Mouse (Mus musculus) embryonic facial prominence, embryonic 11.5 days (tissue): ENCODE results near the gene Gigyf1. TPM values are rescaled to one million over a fixed set of nuclear protein-coding genes. Genes with fewer than 3 reads are reported as not detected.
A peak's percentile ranks its signal among the peaks of the same experiment; 100 is the strongest.

Experiments
- ATAC-seq: fragments of 200-750 bp; cut with Nextera tagmentation; replicated peaks from 2 replicates; pipeline ENCODE4 v1.8.0; 2017; ENCODE audit warnings: low read depth; ENCODE audit not compliant: insufficient number of reproducible peaks, low FRiP score, low TSS enrichment
- DNase-seq: peaks from one replicate; pipeline ENCODE4 v3.0.0-alpha.2; 2015; ENCODE audit warnings: low spot score
- H3K27ac ChIP-seq: fragments of 300-500 bp; sonication (generic); replicated peaks from 2 replicates; pipeline ENCODE4 v1.5.1; 2014; ENCODE audit warnings: mild to moderate bottlenecking, low read depth, low read length, control low read depth
- H3K27me3 ChIP-seq: fragments of 300-500 bp; sonication (generic); 2 replicates; pipeline ENCODE4 v1.6.1; 2014; ENCODE audit warnings: mild to moderate bottlenecking, low read length, moderate library complexity, mixed read lengths; ENCODE audit not compliant: control insufficient read depth, insufficient read depth
- H3K36me3 ChIP-seq: fragments of 300-500 bp; sonication (generic); replicated peaks from 2 replicates; pipeline ENCODE4 v1.6.1; 2014; ENCODE audit warnings: low read depth, mild to moderate bottlenecking, low read length, moderate library complexity, mixed read lengths; ENCODE audit not compliant: control insufficient read depth, insufficient read depth
- H3K4me1 ChIP-seq: fragments of 300-500 bp; sonication (generic); 2 replicates; pipeline ENCODE4 v1.6.1; 2014; ENCODE audit warnings: low read length, mixed read lengths; ENCODE audit not compliant: control insufficient read depth, insufficient read depth
- H3K4me2 ChIP-seq: fragments of 300-500 bp; sonication (generic); 2 replicates; pipeline ENCODE4 v1.6.1; 2014; ENCODE audit warnings: low read depth, mild to moderate bottlenecking, control low read depth, low read length, moderate library complexity
- H3K4me3 ChIP-seq: fragments of 300-500 bp; sonication (generic); 2 replicates; pipeline ENCODE4 v1.5.1; 2014; ENCODE audit warnings: low read depth, low read length, control low read depth
- H3K9ac ChIP-seq: fragments of 300-500 bp; sonication (generic); replicated peaks from 2 replicates; pipeline ENCODE4 v1.6.1; 2014; ENCODE audit warnings: mild to moderate bottlenecking, control low read depth, low read length
- H3K9me3 ChIP-seq: fragments of 300-500 bp; sonication (generic); replicated peaks from 2 replicates; pipeline ENCODE4 v1.6.1; 2016; ENCODE audit warnings: mild to moderate bottlenecking, low read length, inconsistent platforms, mixed read lengths; ENCODE audit not compliant: control insufficient read depth
- WGBS: fragments of 180-500 bp; shearing (Covaris S2); extraction: QIAGEN DNeasy Blood & Tissue Kit; methylation state at CpG from one replicate; pipeline ENCODE4 v1.1.7; 2014; 5-methylcytosine and 5-hydroxymethylcytosine counted together
- polyA plus RNA-seq: library from polyadenylated mRNA; unstranded; fragments of >200 nt; fragmentation: Nextera tagmentation; extraction: Ambion mirVana; gene quantifications from 2 replicates; pipeline ENCODE4 v1.2.1, GENCODE M21; 2014

Gigyf1 gene
- polyA plus RNA-seq, 1 experiment from 2014 or later, result 8.5 TPM

- H3K27ac ChIP-seq, result peak overlapping the region; percentile 84; the same call in 1 of the 2 replicates
- H3K4me2 ChIP-seq, result peak overlapping the region; percentile 65
- peak overlapping the region; percentile 99 for H3K9ac ChIP-seq
- no peaks in the 10 kb centered on the region for H3K36me3 ChIP-seq
- DNase-seq (peak; percentile 74), ATAC-seq (peak; percentile 25; the same call in 1 of the 2 replicates)
- H3K4me3 ChIP-seq, result peak overlapping the region; percentile 99
- 2% methylated on average over 16 of the region's 52 CpGs for WGBS
- peaks cover 3% of the 10 kb centered on the region; the same call in 1 of the 2 replicates for H3K4me1 ChIP-seq
- H3K9me3 ChIP-seq, result no peaks in the 10 kb centered on the region
- H3K27me3 ChIP-seq, result no peaks in the 10 kb centered on the region
Measured at GRCm38 (mm10) chr5:137510014-137510501, 8.3 kb upstream of the Gigyf1 start.

GRCm38 (mm10) chr5:137510573-137511390, 7.6 kb upstream of the Gigyf1 start:
- under 1% methylated on average over 46 of the region's 83 CpGs for WGBS

GRCm38 (mm10) chr5:137511706-137512105, 6.6 kb upstream of the Gigyf1 start:
- H3K4me1 ChIP-seq, result peaks cover 3% of the 10 kb centered on the region; the same call in 1 of the 2 replicates
- no peaks in the 10 kb centered on the region for H3K27me3 ChIP-seq
- H3K4me2 ChIP-seq, result peak overlapping the region; percentile 65
- ATAC-seq (no peak), DNase-seq (no peak)
- peak overlapping the region; percentile 99 for H3K4me3 ChIP-seq
- no peak overlapping the region for H3K27ac ChIP-seq
- 75% methylated on average over 3 of the region's 3 CpGs for WGBS
- no peaks in the 10 kb centered on the region for H3K36me3 ChIP-seq
- H3K9me3 ChIP-seq, result no peaks in the 10 kb centered on the region
- H3K9ac ChIP-seq, result peak overlapping the region; percentile 99

More at GRCm38 (mm10) chr5:137510573-137511390, 7.6 kb upstream of the Gigyf1 start:
- DNase-seq, result peak; percentile 17
- Histone ChIP-seq H3K9ac (peak overlapping the region; percentile 99), H3K4me1 (peaks cover 3% of the 10 kb centered on the region; the same call in 1 of the 2 replicates), H3K27ac (peak overlapping the region; percentile 84), H3K27me3 (no peaks in the 10 kb centered on the region), H3K9me3 (no peaks in the 10 kb centered on the region), H3K4me2 (peak overlapping the region; percentile 65), H3K4me3 (peak overlapping the region; percentile 99), H3K36me3 (no peaks in the 10 kb centered on the region)
- ATAC-seq, result no peak

- Histone ChIP-seq H3K36me3 (no peaks in the 10 kb centered on the region), H3K9me3 (no peaks in the 10 kb centered on the region), H3K27me3 (no peaks in the 10 kb centered on the region), H3K4me2 (no peak overlapping the region), H3K4me3 (no peak overlapping the region), H3K4me1 (peaks cover 3% of the 10 kb centered on the region; the same call in 1 of the 2 replicates), H3K27ac (no peak overlapping the region), H3K9ac (no peak overlapping the region)
- DNase-seq (peak; percentile 80), ATAC-seq (peak; percentile 54; the same call in 1 of the 2 replicates)
- WGBS, result 74% methylated on average over 11 of the region's 11 CpGs
Measured at GRCm38 (mm10) chr5:137512847-137513794, 5.2 kb upstream of the Gigyf1 start.

DNA sequence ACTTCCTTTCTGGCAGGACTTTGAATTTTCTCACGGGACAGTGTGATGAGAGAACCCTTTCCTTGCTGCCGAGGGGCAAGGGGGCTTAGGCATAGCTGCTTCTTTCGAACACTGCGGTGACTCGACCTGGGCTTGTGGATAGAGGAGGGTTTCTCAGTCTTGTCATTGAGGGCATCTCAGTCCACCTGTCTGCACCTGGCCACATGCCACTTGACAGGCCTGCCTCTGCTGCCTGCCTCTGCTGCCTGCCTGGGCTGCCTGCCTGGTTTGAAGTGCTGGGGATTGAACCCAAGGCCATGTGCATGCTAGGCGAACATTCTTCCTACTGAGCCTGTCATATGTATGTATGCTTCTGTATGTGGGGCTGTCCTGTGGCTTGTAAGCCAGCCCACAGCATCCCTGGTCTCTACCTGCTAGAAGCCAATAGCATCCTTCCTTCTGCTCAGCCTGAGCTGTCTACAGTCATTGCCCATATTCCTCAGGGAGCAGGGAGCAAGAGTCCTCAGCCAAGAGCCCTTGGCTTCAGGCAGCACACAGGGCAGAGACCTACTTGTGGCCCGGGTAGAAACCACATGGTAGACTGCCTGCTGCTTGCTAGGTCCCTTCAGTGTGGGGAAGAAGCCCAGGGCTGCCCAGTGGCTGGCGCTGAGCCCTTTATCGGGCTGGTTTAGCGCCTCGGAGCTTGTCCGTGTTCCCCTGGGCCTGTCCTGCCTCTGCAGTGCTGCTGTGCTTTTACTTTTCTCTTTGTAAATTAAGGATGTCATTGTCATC, 4.2 kb upstream of the Gigyf1 start:
- H3K4me1 ChIP-seq, result peaks cover 3% of the 10 kb centered on the region; the same call in 1 of the 2 replicates
- H3K9me3 ChIP-seq, result no peaks in the 10 kb centered on the region
- no peak for ATAC-seq
- no peak overlapping the region for H3K4me2 ChIP-seq
- 87% methylated on average over 12 of the region's 12 CpGs for WGBS
- H3K27ac ChIP-seq, result no peak overlapping the region
- DNase-seq, result no peak
- no peaks in the 10 kb centered on the region for H3K27me3 ChIP-seq
- H3K4me3 ChIP-seq, result no peak overlapping the region
- H3K9ac ChIP-seq, result no peak overlapping the region
- peaks cover 1% of the 10 kb centered on the region; the same call in 1 of the 2 replicates for H3K36me3 ChIP-seq

- no peak overlapping the region for H3K27ac ChIP-seq
- WGBS, result 94% methylated on average over 3 of the region's 3 CpGs
- no peak overlapping the region for H3K4me3 ChIP-seq
- DNase-seq, result no peak
- peaks cover 6% of the 10 kb centered on the region for H3K36me3 ChIP-seq
- ATAC-seq, result no peak
- peaks cover 1% of the 10 kb centered on the region; the same call in 1 of the 2 replicates for H3K4me1 ChIP-seq
- H3K27me3 ChIP-seq, result no peaks in the 10 kb centered on the region
- no peak overlapping the region for H3K9ac ChIP-seq
- no peaks in the 10 kb centered on the region for H3K9me3 ChIP-seq
- H3K4me2 ChIP-seq, result no peak overlapping the region
Measured at GRCm38 (mm10) chr5:137514811-137515210, 3.5 kb upstream of the Gigyf1 start.
